Mouse (Mus musculus): Measurements from ENCODE around the gene Pde4d. TPM values are rescaled to one million over a fixed set of nuclear protein-coding genes. Genes with fewer than 3 reads are reported as not detected.

Pde4d gene
- total and polyA plus RNA-seq, 3 experiments, result 18.5 to 18.8 TPM; not detected in 1

DNA sequence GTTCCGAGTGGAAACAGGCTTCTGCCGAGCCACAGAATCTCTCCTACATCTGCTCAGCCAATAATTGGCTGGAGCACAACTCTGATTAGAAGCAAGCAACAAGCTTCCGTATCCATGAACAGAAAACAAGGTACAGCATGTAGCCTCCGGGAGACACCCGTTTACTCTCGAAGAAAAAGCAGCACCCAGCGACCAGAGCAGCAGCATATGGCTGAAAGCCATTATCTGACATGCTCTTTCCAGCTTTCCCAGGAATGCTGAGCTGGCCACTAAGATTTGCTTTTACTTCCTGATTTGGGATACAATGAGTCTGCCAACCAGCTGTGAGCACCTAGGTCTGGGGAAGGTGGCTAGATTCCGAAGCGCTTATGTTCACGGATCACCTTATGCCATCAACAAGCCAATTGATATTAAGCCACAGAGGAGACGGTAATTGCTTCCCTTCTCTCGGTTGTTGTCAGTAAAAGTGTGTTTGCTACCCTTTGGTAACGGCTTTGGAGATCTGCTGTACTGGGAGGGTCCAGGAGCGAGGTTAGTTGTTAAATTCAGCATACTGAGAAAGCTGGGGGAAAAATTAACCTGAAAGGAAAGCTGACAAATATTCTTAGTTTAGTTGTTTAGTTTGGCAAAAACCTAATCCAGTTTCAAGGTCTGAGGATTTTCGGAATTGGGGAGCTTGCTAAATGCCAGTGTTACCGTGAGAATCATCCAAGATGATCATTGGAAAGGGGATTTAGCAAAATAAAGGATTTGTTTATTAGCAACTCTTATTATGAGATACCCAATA, 1131.7 kb downstream of the Pde4d start:
- TF ChIP-seq POLR2AphosphoS2 (IDR thresholded peaks at IDR 0.05; ENCODE audit: low read length) (no peak), ZC3H11A (IDR thresholded peaks at IDR 0.05; ENCODE audit: low read depth, low read length) (no peak), HCFC1 (IDR thresholded peaks at IDR 0.05; ENCODE audit: low read depth, low read length) (no peak), MAX (IDR thresholded peaks at IDR 0.05; ENCODE audit: low read length) (no peak), EP300 (IDR thresholded peaks at IDR 0.05; ENCODE audit: low read depth in 1 of 2, low read length in 2 of 2) (no peak), MYC (IDR thresholded peaks at IDR 0.05; ENCODE audit: low read depth, low read length) (no peak), JUND (IDR thresholded peaks at IDR 0.05; ENCODE audit: low read depth, low read length) (no peak), MYB (IDR thresholded peaks at IDR 0.05; ENCODE audit: low read depth, low read length) (no peak), GABPA (IDR thresholded peaks at IDR 0.05; ENCODE audit: low read depth, low read length) (no peak), E2F4 (IDR thresholded peaks at IDR 0.05; ENCODE audit: borderline replicate concordance, low read depth, low read length) (no peak), CHD2 (IDR thresholded peaks at IDR 0.05; ENCODE audit: low read length) (no peak), MAZ (IDR thresholded peaks at IDR 0.05; ENCODE audit: low read depth, low read length) (no peak), ZMIZ1 (IDR thresholded peaks at IDR 0.05; ENCODE audit: low read depth, low read length) (no peak), CTCF (IDR thresholded peaks at IDR 0.05 in 2 of 3, conservative IDR thresholded peaks at IDR 0.05 in 1 of 3; ENCODE audit: control insufficient read depth in 1 of 3, insufficient read depth in 1 of 3, low read depth in 2 of 3, low read length in 3 of 3, poor library complexity in 1 of 3, severe bottlenecking in 1 of 3) (no peak), RCOR1 (IDR thresholded peaks at IDR 0.05; ENCODE audit: low read depth, low read length) (no peak), CHD1 (IDR thresholded peaks at IDR 0.05; ENCODE audit: low read depth, low read length) (no peak)
- H3K36me3 ChIP-seq (ENCODE audit: control insufficient read depth in 1 of 2, insufficient read depth in 2 of 2, low read length in 2 of 2), result no peaks in the 10 kb centered on the region
- H3K4me3 ChIP-seq (ENCODE audit: control insufficient read depth in 1 of 2, insufficient read depth in 1 of 2, low read depth in 2 of 2, low read length in 2 of 2), result no peak overlapping the region
- no peak overlapping the region for H3K27ac ChIP-seq (ENCODE audit: control insufficient read depth, low read depth, low read length)
- no peak for DNase-seq (ENCODE audit: low read depth, low spot score)
- H3K9me3 ChIP-seq (replicated peaks; ENCODE audit: insufficient read depth, low read length), result no peaks in the 10 kb centered on the region
- H3K27me3 ChIP-seq (ENCODE audit: control insufficient read depth in 1 of 2, insufficient read depth in 2 of 2, low read length in 2 of 2), result peaks cover 8 to 17% of the 10 kb centered on the region in 2 experiments; a peak in 3 of 4 replicates
- no peaks in the 10 kb centered on the region for H3K4me1 ChIP-seq (ENCODE audit: control insufficient read depth in 1 of 2, insufficient read depth in 2 of 2, low read length in 2 of 2)
- H3K79me2 ChIP-seq (ENCODE audit: control insufficient read depth, insufficient read depth, low read length, poor library complexity), result no peaks in the 10 kb centered on the region
- no peak overlapping the region for H3K9ac ChIP-seq (ENCODE audit: control insufficient read depth, low read depth, low read length, poor library complexity, severe bottlenecking)

DNA sequence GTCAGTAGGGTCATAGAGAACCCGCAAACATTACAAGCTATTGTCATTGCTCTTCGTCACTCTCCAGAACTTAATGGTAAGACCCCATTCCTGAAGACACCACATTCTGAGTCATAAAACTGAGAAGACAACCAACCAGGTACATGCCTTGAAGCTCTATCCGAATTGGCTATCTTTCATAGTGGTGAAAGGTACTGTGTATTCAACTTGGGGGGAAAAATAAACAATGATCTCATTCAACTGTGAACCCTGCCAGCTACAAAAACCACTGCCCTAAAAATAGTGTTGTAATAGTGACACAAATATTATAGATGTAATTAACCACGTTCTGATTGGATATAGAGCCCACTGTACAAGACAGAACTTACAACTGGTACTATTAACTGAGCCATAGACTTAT, 1140.3 kb downstream of the Pde4d start:
- Histone ChIP-seq H3K79me2 (ENCODE audit: control insufficient read depth, insufficient read depth, low read length, poor library complexity) (no peaks in the 10 kb centered on the region), H3K9ac (ENCODE audit: control insufficient read depth, low read depth, low read length, poor library complexity, severe bottlenecking) (no peak overlapping the region), H3K27ac (ENCODE audit: control insufficient read depth, low read depth, low read length) (no peak overlapping the region), H3K4me3 (ENCODE audit: control insufficient read depth in 1 of 2, insufficient read depth in 1 of 2, low read depth in 2 of 2, low read length in 2 of 2) (no peak overlapping the region), H3K4me1 (ENCODE audit: control insufficient read depth in 1 of 2, insufficient read depth in 2 of 2, low read length in 2 of 2) (no peaks in the 10 kb centered on the region), H3K9me3 (replicated peaks; ENCODE audit: insufficient read depth, low read length) (no peaks in the 10 kb centered on the region), H3K36me3 (ENCODE audit: control insufficient read depth in 1 of 2, insufficient read depth in 2 of 2, low read length in 2 of 2) (no peaks in the 10 kb centered on the region), H3K27me3 (ENCODE audit: control insufficient read depth in 1 of 2, insufficient read depth in 2 of 2, low read length in 2 of 2) (peaks cover under 1% of the 10 kb centered on the region in 2 experiments; a peak in 2 of 4 replicates)
- TF ChIP-seq SIN3A (IDR thresholded peaks at IDR 0.05; ENCODE audit: low read length) (no peak), MAZ (IDR thresholded peaks at IDR 0.05; ENCODE audit: low read depth, low read length) (no peak), KAT2A (conservative IDR thresholded peaks at IDR 0.05; ENCODE audit: low read depth, low read length) (no peak), MAFK (IDR thresholded peaks at IDR 0.05; ENCODE audit: borderline replicate concordance, low read depth, low read length) (no peak), RCOR1 (IDR thresholded peaks at IDR 0.05; ENCODE audit: low read depth, low read length) (no peak), USF2 (IDR thresholded peaks at IDR 0.05; ENCODE audit: borderline replicate concordance in 1 of 2, insufficient read depth in 1 of 2, low read depth in 1 of 2, low read length in 2 of 2) (no peak), POLR2A (IDR thresholded peaks at IDR 0.05; ENCODE audit: control insufficient read depth in 1 of 2, insufficient read depth in 1 of 2, low read depth in 1 of 2, low read length in 2 of 2, poor library complexity in 1 of 2) (no peak), NRF1 (IDR thresholded peaks at IDR 0.05; ENCODE audit: insufficient read depth, low read depth, low read length, poor library complexity, severe bottlenecking) (no peak), USF1 (IDR thresholded peaks at IDR 0.05; ENCODE audit: low read depth, low read length) (no peak), ZNF384 (IDR thresholded peaks at IDR 0.05; ENCODE audit: low read depth, low read length) (no peak), ELF1 (IDR thresholded peaks at IDR 0.05; ENCODE audit: low read depth, low read length) (no peak), GABPA (IDR thresholded peaks at IDR 0.05; ENCODE audit: low read depth, low read length) (no peak), MEF2A (IDR thresholded peaks at IDR 0.05; ENCODE audit: extremely low read depth, insufficient replicate concordance, low read depth, low read length, poor library complexity, severe bottlenecking) (no peak), ZKSCAN1 (IDR thresholded peaks at IDR 0.05; ENCODE audit: low read depth, low read length) (no peak), POLR2AphosphoS5 (IDR thresholded peaks at IDR 0.05; ENCODE audit: borderline replicate concordance, low read depth, low read length) (no peak)
- DNase-seq (ENCODE audit: low read depth, low spot score), result no peak

Data from MEL (cell line).